Mouse (Mus musculus) small intestine, adult 2 months (tissue): Measurements from ENCODE around the gene Stt3b.

Experiments
- CTCF ChIP-seq: fragments of 200-500 bp; IDR thresholded peaks from 2 replicates; pipeline ENCODE4 v1.5.1; 2012; ENCODE audit warnings: low read depth, mild to moderate bottlenecking, control low read depth, inconsistent platforms, low read length, moderate library complexity, mixed read lengths; ENCODE audit not compliant: insufficient replicate concordance, insufficient read length; ENCODE audit errors: extremely low read depth
- POLR2A ChIP-seq: fragments of 200-500 bp; IDR thresholded peaks from 2 replicates; pipeline ENCODE4 v1.6.1; 2012; ENCODE audit warnings: low read depth, mild to moderate bottlenecking, control low read depth, inconsistent platforms, low read length, moderate library complexity

DNA sequence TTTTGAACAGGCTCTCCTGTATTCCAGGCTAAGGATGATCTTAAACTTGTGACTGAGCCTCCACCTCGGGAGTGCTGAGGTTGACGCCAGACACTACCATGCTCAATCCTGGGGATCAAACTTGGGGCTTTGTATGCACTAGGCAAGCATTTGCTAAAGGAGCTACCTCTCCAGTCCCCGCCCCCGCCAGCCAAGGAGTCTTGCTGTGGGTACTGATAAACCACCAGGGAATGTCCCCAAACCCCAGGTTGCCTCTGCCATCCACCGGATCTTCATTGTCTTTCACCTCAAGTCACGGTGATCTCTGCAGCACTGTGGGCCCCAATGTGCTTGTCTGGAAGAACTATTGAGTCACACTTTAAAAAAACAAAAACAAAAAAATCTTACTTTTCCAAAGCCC lies 107.1 kb downstream of the Stt3b start:
- no peak for TF ChIP-seq CTCF
- TF ChIP-seq POLR2A = no peak
